Mouse (Mus musculus) brain, embryonic 14.5 days (tissue): ENCODE results near the gene Gm49358. TPM values are rescaled to one million over a fixed set of nuclear protein-coding genes. Genes with fewer than 3 reads are reported as not detected.

Experiments
- DNase-seq: peaks from one replicate; pipeline ENCODE4 v3.0.0-alpha.2; 2011; ENCODE audit warnings: low read depth
- CTCF ChIP-seq: fragments of 200-500 bp; IDR thresholded peaks from 2 replicates; pipeline ENCODE4 v1.5.1; 2012; ENCODE audit warnings: inconsistent platforms, mild to moderate bottlenecking, moderate library complexity, borderline replicate concordance; ENCODE audit not compliant: insufficient read depth, insufficient read length; ENCODE audit errors: extremely low read depth
- POLR2A ChIP-seq: fragments of 200-500 bp; IDR thresholded peaks from 2 replicates; pipeline ENCODE4 v1.6.1; 2012; ENCODE audit warnings: mild to moderate bottlenecking, inconsistent platforms, borderline replicate concordance; ENCODE audit not compliant: poor library complexity, insufficient read depth, insufficient read length, severe bottlenecking; ENCODE audit errors: extremely low read depth
- polyA plus RNA-seq: library from polyadenylated mRNA; depleted of rRNA; stranded (reverse); fragments of >200 nt; gene quantifications from 2 replicates; pipeline ENCODE4 v1.2.3, GENCODE M21; 2012

Gene Gm49358
- polyA plus RNA-seq, 1 experiment, result not detected

DNA sequence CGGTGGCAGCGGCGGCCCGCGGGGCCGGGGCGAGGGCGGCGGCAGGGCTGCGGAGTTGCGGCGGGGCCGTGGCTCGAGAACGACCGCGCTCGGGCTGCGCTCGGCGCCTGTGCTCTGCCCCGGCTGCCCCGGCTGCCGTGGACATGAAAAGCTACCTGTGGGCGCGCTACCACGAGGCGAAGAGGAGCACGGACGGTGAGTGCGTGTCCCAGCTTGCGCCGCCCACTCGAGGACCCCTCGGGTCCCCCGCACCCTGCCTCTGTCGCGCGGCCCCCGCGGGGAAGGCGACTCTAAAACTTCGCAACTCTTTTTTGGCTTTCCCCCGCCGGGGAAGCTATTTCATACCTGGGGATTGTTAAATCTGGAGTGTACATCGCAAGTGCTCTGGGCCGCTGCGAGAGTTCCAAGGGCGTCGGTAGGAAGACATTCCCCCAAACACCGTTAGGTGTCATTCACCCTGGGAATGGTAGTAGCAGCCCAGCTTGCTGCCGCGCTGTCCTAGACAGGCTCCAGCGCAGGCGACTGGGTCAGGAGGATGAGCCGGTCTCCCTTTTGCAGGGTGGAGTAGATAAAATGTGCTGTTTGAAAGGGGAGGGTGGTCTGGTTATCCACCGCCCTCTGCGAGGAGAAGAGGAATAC, 15.5 kb downstream of the Gm49358 start:
- DNase-seq, result peak; percentile 55
- TF ChIP-seq POLR2A (no peak), CTCF (no peak)

DNA sequence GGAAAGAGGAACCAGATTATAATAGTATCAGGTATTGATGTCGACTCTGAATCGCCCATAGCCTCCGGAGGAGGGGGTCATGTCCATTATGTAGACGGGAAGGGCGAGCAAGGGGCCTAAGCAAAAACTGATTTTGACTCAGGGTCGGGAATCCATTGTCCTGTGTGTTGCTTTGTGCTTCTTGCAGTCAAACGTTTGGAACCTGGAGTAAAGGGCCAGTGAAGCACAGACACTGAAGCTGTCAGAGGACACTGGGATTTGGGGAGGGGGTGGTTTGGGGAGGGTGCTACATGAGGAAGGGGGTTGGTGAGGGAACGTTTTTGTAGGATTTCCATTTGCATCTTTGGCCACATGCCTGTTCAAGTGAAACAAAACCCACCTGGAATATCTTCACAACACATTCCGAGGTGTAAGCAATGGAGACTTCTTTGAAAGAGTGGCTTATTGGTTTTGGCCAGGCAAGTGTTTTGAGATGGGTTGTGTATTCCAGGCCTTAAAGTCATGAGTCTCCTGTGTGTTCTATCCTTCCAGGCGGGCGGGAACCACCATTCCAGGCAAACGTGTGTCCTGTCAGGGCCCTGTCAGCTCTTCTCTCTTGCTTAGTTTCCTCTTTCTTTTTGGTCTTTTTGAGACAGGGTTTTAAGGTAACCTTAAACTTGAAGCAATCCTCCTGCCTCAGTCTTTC, 16.2 kb downstream of the Gm49358 start:
- DNase-seq, result no peak
- no peak for TF ChIP-seq CTCF

GRCm38 (mm10) chr10:86781641-86782040, 17.9 kb downstream of the Gm49358 start:
- TF ChIP-seq CTCF (no peak), POLR2A (no peak)
- DNase-seq, result no peak

- DNase-seq, result no peak
- TF ChIP-seq POLR2A, result no peak
- TF ChIP-seq CTCF, result no peak
These were observed 18.9 kb downstream of the Gm49358 start for GRCm38 (mm10) chr10:86782656-86783055.

DNA sequence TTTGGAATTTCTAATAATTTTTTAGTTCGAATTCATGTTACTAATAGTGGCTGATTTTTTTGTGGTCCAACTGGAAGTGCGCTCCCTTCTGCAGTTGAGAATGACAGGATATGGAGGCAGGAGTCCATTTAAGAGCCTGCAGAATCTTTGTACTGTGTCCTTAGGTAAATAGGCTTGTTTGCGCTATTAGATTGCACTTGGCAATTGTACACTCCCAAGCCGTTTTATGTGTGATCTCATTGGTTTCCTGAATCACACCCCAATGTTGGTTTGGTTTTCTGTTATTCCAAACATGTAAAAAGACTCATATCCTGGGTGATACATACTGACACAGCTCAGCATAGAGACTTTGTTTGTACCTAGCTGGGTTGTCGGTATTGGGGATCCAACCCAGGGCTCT, 19.8 kb downstream of the Gm49358 start:
- DNase-seq, result no peak
- TF ChIP-seq POLR2A (no peak), CTCF (no peak)

DNA sequence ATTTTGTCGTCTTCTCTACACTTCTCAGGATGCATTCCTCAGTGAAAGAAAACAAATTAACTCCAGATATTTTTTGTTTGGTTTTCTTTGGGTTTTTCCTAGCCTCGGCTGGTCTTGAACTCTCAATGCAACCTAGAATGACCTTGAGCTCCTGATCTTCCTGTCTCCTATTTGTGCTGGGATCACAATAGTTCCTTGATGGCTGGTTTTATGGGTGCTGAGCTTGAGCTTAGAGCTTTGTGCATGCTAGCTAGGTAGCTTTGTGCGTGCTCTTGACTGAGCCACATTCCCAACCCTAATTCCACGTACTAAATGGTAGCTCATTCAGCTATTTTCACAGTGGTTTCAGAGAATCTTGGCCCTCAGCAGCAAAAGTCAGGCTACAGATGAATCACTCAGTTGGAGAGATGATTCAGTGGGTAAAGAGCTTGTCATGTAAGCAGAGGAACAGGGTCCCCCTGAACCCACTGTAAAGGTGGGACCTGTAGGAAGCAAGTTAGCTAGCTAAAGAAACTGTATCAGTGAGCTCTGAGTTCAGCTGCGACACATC, 20.4 kb downstream of the Gm49358 start:
- TF ChIP-seq CTCF, result no peak
- TF ChIP-seq POLR2A, result no peak
- DNase-seq, result no peak

GRCm38 (mm10) chr10:86785396-86785795, 21.6 kb downstream of the Gm49358 start:
- TF ChIP-seq POLR2A, result no peak
- TF ChIP-seq CTCF, result no peak
- no peak for DNase-seq

GRCm38 (mm10) chr10:86786083-86786482, 22.3 kb downstream of the Gm49358 start:
- DNase-seq, result no peak
- no peak for TF ChIP-seq POLR2A
- TF ChIP-seq CTCF, result no peak

GRCm38 (mm10) chr10:86788193-86788592, 24.4 kb downstream of the Gm49358 start:
- TF ChIP-seq CTCF (no peak), POLR2A (no peak)
- peak; percentile 75 for DNase-seq

GRCm38 (mm10) chr10:86789146-86789672, 25.4 kb downstream of the Gm49358 start:
- DNase-seq, result no peak
- TF ChIP-seq CTCF (no peak), POLR2A (no peak)

- no peak for DNase-seq
- no peak for TF ChIP-seq CTCF
- no peak for TF ChIP-seq POLR2A
These were observed 27.9 kb downstream of the Gm49358 start for GRCm38 (mm10) chr10:86791507-86792184.
